Mouse (Mus musculus) limb, embryonic 14.5 days (tissue): ENCODE data around the gene Rab14. TPM values are rescaled to one million over a fixed set of nuclear protein-coding genes. Genes with fewer than 3 reads are reported as not detected.

Experiments used
- ATAC-seq: fragments of 200-750 bp; cut with Nextera tagmentation; 2 replicates; pipeline ENCODE4 v1.8.0; 2017; ENCODE audit warnings: low read depth, moderate number of reproducible peaks, moderate TSS enrichment; ENCODE audit not compliant: low FRiP score
- DNase-seq: peaks from one replicate; pipeline ENCODE4 v3.0.0-alpha.2; 2015; ENCODE audit warnings: low spot score
- H3K27ac ChIP-seq: fragments of 300-500 bp; sonication (generic); replicated peaks from 2 replicates; pipeline ENCODE4 v1.5.1; 2014; ENCODE audit warnings: low read depth, mild to moderate bottlenecking, low read length, moderate library complexity, mixed read lengths
- H3K27me3 ChIP-seq: fragments of 300-500 bp; sonication (generic); 2 replicates; pipeline ENCODE4 v1.6.1; 2014; ENCODE audit warnings: low read length, mixed read lengths; ENCODE audit not compliant: control insufficient read depth, insufficient read depth
- H3K36me3 ChIP-seq: fragments of 300-500 bp; sonication (generic); 2 replicates; pipeline ENCODE4 v1.6.1; 2014; ENCODE audit warnings: mild to moderate bottlenecking, low read length, moderate library complexity, mixed read lengths; ENCODE audit not compliant: control insufficient read depth, insufficient read depth
- H3K4me1 ChIP-seq: fragments of 300-500 bp; sonication (generic); 2 replicates; pipeline ENCODE4 v1.6.1; 2014; ENCODE audit warnings: antibody characterized with exemption, low read length, mixed read lengths; ENCODE audit not compliant: control insufficient read depth, insufficient read depth
- H3K4me2 ChIP-seq: fragments of 300-500 bp; sonication (generic); replicated peaks from 2 replicates; pipeline ENCODE4 v1.6.1; 2014; ENCODE audit warnings: low read depth, mild to moderate bottlenecking, low read length, moderate library complexity; ENCODE audit not compliant: severe bottlenecking
- H3K4me3 ChIP-seq: fragments of 300-500 bp; sonication (generic); replicated peaks from 2 replicates; pipeline ENCODE4 v1.5.1; 2014; ENCODE audit warnings: low read length
- H3K9ac ChIP-seq: fragments of 300-500 bp; sonication (generic); 2 replicates; pipeline ENCODE4 v1.6.1; 2014; ENCODE audit warnings: mild to moderate bottlenecking, low read depth, low read length, moderate library complexity; ENCODE audit not compliant: severe bottlenecking
- H3K9me3 ChIP-seq: fragments of 300-500 bp; sonication (generic); 2 replicates; pipeline ENCODE4 v1.6.1; 2016; ENCODE audit warnings: low read length; ENCODE audit not compliant: control insufficient read depth
- POLR2A ChIP-seq: fragments of 200-500 bp; IDR thresholded peaks from 2 replicates; pipeline ENCODE4 v1.8.0; 2012; ENCODE audit warnings: inconsistent platforms, mild to moderate bottlenecking, moderate library complexity, borderline replicate concordance; ENCODE audit not compliant: insufficient read depth, insufficient read length; ENCODE audit errors: extremely low read depth
- WGBS: fragments of 180-500 bp; shearing (Covaris S2); extraction: QIAGEN DNeasy Blood & Tissue Kit; methylation state at CpG from one replicate; pipeline ENCODE4 v1.1.7; 2014; 5-methylcytosine and 5-hydroxymethylcytosine counted together
- polyA plus RNA-seq, 2 experiments: library from polyadenylated mRNA; depleted of rRNA in 1 of 2; stranded (reverse) in 1 of 2; unstranded in 1 of 2; fragments of >200 nt; fragmentation: Nextera tagmentation in 1 of 2; extraction: Ambion mirVana in 1 of 2; gene quantifications; 2 replicates each; pipeline versions ENCODE4 v1.2.1 to v1.2.3; 2012 to 2014

Rab14 gene
- polyA plus RNA-seq, 2 experiments = 130 to 276 TPM

DNA sequence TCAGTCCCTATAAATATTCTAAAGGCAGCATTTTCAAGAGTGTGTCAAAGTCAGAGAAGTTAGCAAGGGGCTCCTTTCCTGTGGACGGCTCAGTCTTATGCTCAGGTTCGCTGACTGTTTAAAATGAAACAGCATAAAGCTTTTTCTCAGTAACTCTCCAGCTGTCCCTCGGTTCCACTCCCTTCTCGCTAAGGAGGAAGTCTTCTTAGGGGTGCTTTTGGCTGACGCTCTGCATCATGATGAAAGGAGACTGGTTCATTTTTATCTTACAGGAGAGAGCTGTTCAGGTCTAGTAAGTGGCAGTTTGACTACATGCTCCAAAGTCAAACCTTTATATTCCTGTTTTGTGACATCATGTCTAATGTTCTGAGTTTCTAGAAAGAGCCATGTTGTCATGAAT is 12.0 kb downstream of the Rab14 start:
- TF ChIP-seq POLR2A = no peak
- H3K9me3 ChIP-seq = no peaks in the 10 kb centered on the region
- no peaks in the 10 kb centered on the region for H3K4me1 ChIP-seq
- 88% methylated on average over 5 of the region's 5 CpGs for WGBS
- DNase-seq (no peak), ATAC-seq (no peak)
- H3K4me3 ChIP-seq = no peak overlapping the region
- H3K9ac ChIP-seq = no peak overlapping the region
- H3K4me2 ChIP-seq = no peak overlapping the region
- H3K27ac ChIP-seq = no peak overlapping the region
- no peaks in the 10 kb centered on the region for H3K27me3 ChIP-seq
- peaks cover 61% of the 10 kb centered on the region for H3K36me3 ChIP-seq

DNA sequence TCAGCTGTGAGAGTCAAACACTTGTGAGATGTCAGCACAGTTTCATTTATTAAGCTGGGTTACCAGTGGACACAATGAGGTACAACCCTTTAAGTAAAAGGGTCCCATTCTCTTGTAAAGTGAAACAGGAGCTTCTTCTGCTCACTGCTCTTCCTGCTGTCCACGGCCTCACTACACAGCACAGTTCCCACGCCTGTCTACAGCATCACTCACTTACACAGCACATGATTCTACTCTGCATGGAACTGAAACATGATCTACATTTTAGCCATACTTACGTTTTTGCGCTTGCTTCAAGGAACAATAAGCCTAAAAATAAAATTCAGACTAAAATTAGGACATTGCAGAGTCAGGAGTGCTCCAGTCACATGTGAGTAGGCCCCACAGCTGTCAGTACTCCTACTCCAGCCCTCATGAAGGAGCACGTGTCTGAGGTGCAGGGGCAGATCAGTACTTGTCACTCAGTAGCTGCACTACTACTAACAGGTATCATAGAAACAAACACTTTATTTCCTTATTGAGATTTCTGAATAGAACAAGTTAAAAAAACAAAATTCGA is 17.7 kb downstream of the Rab14 start:
- DNase-seq (no peak), ATAC-seq (peak; percentile 74)
- Histone ChIP-seq H3K9me3 (no peaks in the 10 kb centered on the region), H3K4me3 (no peak overlapping the region), H3K27me3 (no peaks in the 10 kb centered on the region), H3K9ac (no peak overlapping the region), H3K27ac (no peak overlapping the region), H3K4me2 (no peak overlapping the region), H3K4me1 (no peaks in the 10 kb centered on the region), H3K36me3 (peaks cover 82% of the 10 kb centered on the region)
- 88% methylated on average over 6 of the region's 6 CpGs for WGBS
- TF ChIP-seq POLR2A = no peak

DNA sequence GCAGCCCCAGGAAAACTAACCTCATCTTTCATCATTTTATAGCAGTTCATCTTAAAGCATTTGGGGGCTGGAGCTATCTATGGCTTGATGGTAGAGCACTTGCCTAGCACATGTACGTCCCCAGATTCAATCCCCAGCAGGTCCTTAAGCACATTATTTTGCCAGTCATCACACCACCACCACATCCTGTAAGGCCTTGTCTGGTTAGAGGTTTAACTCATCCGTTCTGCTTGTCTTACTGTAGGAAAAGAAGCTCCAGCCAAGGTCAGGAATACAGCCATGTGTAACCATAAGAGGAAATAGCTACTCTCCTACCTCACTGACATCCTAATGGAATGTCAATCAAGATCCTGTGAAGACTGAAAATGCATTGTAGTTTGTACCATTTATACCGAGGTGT is 22.8 kb downstream of the Rab14 start:
- Histone ChIP-seq H3K4me1 (no peaks in the 10 kb centered on the region), H3K36me3 (peaks cover 88% of the 10 kb centered on the region), H3K9ac (no peak overlapping the region), H3K4me3 (no peak overlapping the region), H3K27me3 (no peaks in the 10 kb centered on the region), H3K27ac (no peak overlapping the region), H3K9me3 (no peaks in the 10 kb centered on the region), H3K4me2 (no peak overlapping the region)
- TF ChIP-seq POLR2A = no peak
- WGBS = 80% methylated on average over 3 of the region's 3 CpGs
- ATAC-seq (no peak), DNase-seq (no peak)

DNA sequence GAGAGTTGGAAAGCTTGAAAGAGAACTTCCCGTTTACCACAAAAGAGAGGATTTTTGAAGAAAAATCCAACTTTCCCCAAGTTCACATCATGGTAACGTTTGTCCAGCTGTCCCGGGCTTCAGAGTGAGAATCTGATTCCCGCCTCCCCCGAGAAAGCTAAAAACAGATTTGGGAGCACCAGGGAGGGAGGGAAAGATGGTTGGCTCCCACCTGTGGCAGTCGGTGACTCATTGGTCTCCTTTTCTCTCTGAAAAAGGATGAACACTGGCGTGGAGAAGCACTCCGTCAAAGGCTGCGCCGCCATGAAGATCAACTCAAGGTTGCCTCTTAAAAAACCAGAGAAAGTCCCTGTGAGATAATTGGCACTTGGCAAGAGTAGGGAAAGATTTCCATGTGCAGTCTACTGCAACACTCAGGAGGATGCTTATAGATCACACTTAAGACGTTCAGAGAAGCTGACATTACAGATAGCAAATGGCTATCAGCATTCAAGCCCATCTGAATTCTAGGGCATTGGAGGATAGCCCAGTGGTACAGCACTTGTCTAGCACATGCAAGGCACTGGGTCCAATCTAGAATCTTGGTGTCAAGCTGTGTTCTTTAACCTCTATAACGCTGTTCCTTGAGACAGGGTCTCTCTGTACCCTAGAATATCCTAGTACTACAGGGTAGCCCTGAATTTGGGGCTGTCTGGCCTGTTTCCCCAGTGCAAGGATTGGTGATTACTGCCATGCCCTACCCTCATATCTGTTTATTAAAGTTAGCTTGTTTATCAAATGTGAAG is 25.4 kb downstream of the Rab14 start:
- no peak for TF ChIP-seq POLR2A
- H3K4me2 ChIP-seq = no peak overlapping the region
- no peak for ATAC-seq
- H3K4me1 ChIP-seq = no peaks in the 10 kb centered on the region
- peaks cover 91% of the 10 kb centered on the region for H3K36me3 ChIP-seq
- H3K27me3 ChIP-seq = no peaks in the 10 kb centered on the region
- H3K27ac ChIP-seq = no peak overlapping the region
- H3K4me3 ChIP-seq = no peak overlapping the region
- H3K9ac ChIP-seq = no peak overlapping the region
- H3K9me3 ChIP-seq = no peaks in the 10 kb centered on the region
- 91% methylated on average over 12 of the region's 12 CpGs for WGBS
- DNase-seq = no peak

DNA sequence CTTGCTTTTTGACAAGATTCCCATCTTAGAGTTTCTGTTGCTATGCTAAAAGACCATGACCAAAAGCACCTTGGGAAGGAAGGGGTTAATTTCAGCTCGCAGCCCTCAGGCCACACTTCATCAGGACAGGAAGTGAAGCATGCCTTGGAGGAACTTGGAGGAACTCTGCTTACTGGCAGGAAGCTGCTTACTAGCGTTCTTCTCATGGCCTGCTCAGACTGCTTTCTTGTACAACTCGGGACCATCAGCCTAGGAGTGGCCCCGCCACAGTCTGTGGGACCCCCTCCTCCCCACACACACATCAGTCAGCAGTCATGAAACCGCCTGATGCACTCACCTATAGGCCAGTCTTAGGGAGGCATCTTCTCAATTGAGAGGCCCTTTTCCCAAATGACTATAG is 26.8 kb downstream of the Rab14 start:
- Histone ChIP-seq H3K36me3 (peaks cover 92% of the 10 kb centered on the region), H3K27ac (no peak overlapping the region), H3K27me3 (no peaks in the 10 kb centered on the region), H3K4me3 (no peak overlapping the region), H3K9ac (no peak overlapping the region), H3K9me3 (no peaks in the 10 kb centered on the region), H3K4me1 (no peaks in the 10 kb centered on the region), H3K4me2 (no peak overlapping the region)
- WGBS = 21% methylated on average over 5 of the region's 5 CpGs
- no peak for TF ChIP-seq POLR2A
- no peak for ATAC-seq
- DNase-seq = no peak
